Mouse (Mus musculus) left cerebral cortex, postnatal 4 days (tissue): ENCODE data around the gene Paqr9. TPM values are rescaled to one million over a fixed set of nuclear protein-coding genes. Genes with fewer than 3 reads are reported as not detected.

Source experiments
- DNase-seq: peaks from one replicate; pipeline ENCODE4 v3.0.0-alpha.2; 2022
- intact Hi-C: fragments of 180-260 bp; cut with DNase I; formaldehyde crosslinking; loops from one replicate; pipeline ENCODE4 v1.15.1; 2025
- total RNA-seq, 2 experiments: library from RNA; stranded (reverse); gene quantifications; 2 replicates each; pipeline ENCODE4 v1.2.3; 2021

Gene Paqr9
- total RNA-seq, 2 experiments from 2014 or later = 32.0 to 32.2 TPM

DNA sequence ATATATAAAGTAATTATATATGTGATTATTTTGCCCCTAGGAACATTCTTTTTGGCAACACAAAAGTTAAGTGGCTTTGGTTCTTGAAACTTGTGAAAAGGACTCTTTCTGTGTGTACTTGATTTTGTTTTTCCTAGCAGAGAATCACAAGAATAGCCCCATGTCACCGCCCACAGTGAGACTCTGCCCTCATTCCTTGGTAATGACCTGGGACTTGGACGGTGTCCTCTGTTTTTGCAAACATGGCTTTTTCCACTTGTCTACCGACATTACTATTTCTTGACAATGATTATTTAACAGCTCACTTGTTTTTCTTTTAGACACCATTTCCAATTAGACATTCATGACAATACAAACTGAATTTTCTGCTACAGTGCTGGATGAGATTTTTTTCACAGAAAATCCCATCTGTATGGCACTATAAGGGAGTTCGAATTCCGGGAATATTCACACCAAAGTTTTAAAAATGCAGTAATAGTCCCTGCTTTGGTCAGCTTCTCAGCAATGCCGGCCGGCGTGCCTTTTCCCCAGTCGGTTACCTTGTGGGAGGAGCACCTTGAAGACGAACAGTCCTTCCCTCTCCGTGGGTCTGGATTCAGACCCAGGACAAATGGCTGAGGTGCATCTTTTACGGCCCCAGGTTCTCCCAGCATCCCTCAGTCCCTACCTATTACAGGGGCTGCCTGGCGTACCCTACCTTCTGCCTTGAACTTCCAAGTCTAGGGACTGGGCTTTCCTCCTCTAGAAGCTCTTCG, 55.6 kb downstream of the Paqr9 start:
- no peak for DNase-seq
- intact Hi-C loops = no loop called here

DNA sequence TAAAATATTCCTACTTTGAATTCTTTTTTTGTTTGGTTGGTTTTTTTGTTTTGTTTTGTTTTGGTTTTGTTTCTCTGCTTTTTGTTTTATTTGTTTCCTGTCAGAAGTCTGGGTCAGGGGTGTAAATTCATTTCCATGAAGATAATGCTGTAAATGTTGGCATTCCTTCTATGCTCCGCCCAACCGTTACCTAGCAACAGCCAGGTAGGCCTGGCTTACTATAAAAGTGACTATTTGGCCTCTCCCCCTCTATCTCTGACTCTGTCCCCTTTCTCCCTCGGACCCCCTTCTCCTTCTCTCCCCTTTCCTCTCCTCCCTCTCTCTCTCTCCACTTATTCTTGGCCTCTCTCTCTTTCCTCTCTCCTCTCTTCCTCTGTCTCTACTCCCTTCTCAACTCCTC, 56.5 kb downstream of the Paqr9 start:
- DNase-seq = no peak
- intact Hi-C loops = no loop called here

Other genes with a start within 250 kb of the Paqr9 start
- 10 to 100 TPM; 53.2 to 63.3 TPM for gene Chst2, start 152.9 kb upstream of the Paqr9 start, total RNA-seq
- gene U2surp, start 47.7 kb upstream of the Paqr9 start, total RNA-seq = 10 to 100 TPM; 80.4 to 87.4 TPM
- gene Pcolce2, start 77.9 kb downstream of the Paqr9 start, total RNA-seq = 1 to 10 TPM in 1 of 2 experiments, under 1 TPM in 1; 0.62 to 1.3 TPM
- 10 to 100 TPM; 33.7 to 35.9 TPM for gene Trpc1, start 190.7 kb downstream of the Paqr9 start, total RNA-seq